In the genomic region with DNA sequence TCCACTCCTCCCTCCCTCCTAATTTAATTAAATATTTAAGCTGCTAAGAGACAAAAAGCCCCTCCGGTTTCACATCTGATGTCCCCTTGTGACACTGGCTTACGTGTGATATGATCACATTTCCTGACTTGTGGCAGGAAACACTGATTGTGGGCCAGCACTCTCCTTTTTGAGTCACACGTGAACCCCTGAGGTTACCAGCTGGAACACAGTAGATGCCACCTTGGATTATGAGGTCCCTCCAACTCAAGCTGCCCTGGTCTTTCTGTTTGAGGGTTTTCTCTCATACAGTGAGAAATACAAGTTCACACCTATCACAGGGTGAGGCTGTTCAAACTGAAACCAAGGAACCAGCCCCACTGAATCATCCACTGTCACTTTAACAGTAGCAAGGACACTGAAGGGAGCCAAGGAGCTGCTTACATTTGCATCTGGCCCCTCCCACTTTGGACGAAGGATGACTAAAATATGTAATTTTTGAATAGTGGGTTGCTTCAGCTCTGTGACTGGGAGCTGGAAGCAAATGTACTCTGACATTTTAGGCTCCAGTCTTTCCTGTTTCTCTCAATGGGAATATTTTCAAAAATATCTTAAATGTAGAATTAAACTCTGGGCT, we compare ENCODE assay signal across 19 mouse cellular contexts.
A peak's percentile ranks its signal among the peaks of the same experiment; 100 is the strongest.
DNase-seq lines count a peak whose midpoint lies in the region; ATAC-seq and TF ChIP-seq lines count a peak whose summit lies in the region.
"Had no signal": no experiment of that assay in that cellular context is flagged by ENCODE, and none has a peak within 500 bp of the region (broad histone marks: within the 10 kb centered on the region; RNA-seq: fewer than 3 reads in every experiment).

No protein-coding gene starts in this region.

- H3K9me3 ChIP-seq in stomach, embryonic 16.5 days (replicated peaks; ENCODE audit: control insufficient read depth, low read length): no peaks in the 10 kb centered on the region
- no peaks in the 10 kb centered on the region for H3K9me3 ChIP-seq in stomach, postnatal 0 days (ENCODE audit: control insufficient read depth, low read length)
- H3K9me3 ChIP-seq: embryonic facial prominence, embryonic 12.5 days; stomach, embryonic 15.5 days had no signal

- H3K4me2 ChIP-seq in stomach, embryonic 16.5 days (ENCODE audit: low read depth, low read length): no peak overlapping the region
- H3K4me2 ChIP-seq in stomach, postnatal 0 days (replicated peaks; ENCODE audit: low read depth): no peak overlapping the region
- H3K4me2 ChIP-seq: embryonic facial prominence, embryonic 12.5 days; heart, embryonic 12.5 days; limb, embryonic 12.5 days; stomach, embryonic 15.5 days had no signal

- H3K4me1 ChIP-seq in stomach, embryonic 16.5 days (ENCODE audit: control insufficient read depth, insufficient read depth, low read length): peaks cover 7% of the 10 kb centered on the region
- no peaks in the 10 kb centered on the region; the same call in 1 of the 2 replicates for H3K4me1 ChIP-seq in stomach, postnatal 0 days (replicated peaks; ENCODE audit: control insufficient read depth, insufficient read depth)
- no peaks in the 10 kb centered on the region for H3K4me1 ChIP-seq in brown adipose tissue, adult 24 weeks (ENCODE audit: control insufficient read depth, insufficient read depth, insufficient read length, low read length)
- H3K4me1 ChIP-seq: embryonic facial prominence, embryonic 12.5 days; stomach, embryonic 15.5 days had no signal

- WGBS in stomach, embryonic 16.5 days: 56% methylated on average over 4 of the region's 4 CpGs
- WGBS in stomach, postnatal 0 days: 56% methylated on average over 4 of the region's 4 CpGs

- no peak overlapping the region for H3K9ac ChIP-seq in stomach, embryonic 16.5 days (ENCODE audit: low read length)
- no peak overlapping the region for H3K9ac ChIP-seq in stomach, postnatal 0 days (ENCODE audit: low read length)
- H3K9ac ChIP-seq: embryonic facial prominence, embryonic 12.5 days; heart, embryonic 12.5 days; limb, embryonic 12.5 days; liver, embryonic 14.5 days; stomach, embryonic 15.5 days had no signal

- H3K36me3 ChIP-seq in stomach, embryonic 16.5 days (ENCODE audit: control insufficient read depth, insufficient read depth, low read length): no peaks in the 10 kb centered on the region
- no peaks in the 10 kb centered on the region for H3K36me3 ChIP-seq in stomach, postnatal 0 days (ENCODE audit: control insufficient read depth, insufficient read depth, low read length)
- H3K36me3 ChIP-seq: embryonic facial prominence, embryonic 12.5 days; limb, embryonic 12.5 days; stomach, embryonic 15.5 days had no signal

- H3K27me3 ChIP-seq in stomach, embryonic 16.5 days (ENCODE audit: control insufficient read depth, insufficient read depth, low read length): no peaks in the 10 kb centered on the region
- no peaks in the 10 kb centered on the region for H3K27me3 ChIP-seq in stomach, postnatal 0 days (ENCODE audit: control insufficient read depth, insufficient read depth, low read length)
- H3K27me3 ChIP-seq: embryonic facial prominence, embryonic 12.5 days; heart, embryonic 12.5 days; limb, embryonic 12.5 days; megakaryocyte, embryonic 14.5 days; stomach, embryonic 15.5 days had no signal

- H3K27ac ChIP-seq in stomach, embryonic 16.5 days (ENCODE audit: low read length): peak overlapping the region; percentile 37; the same call in 1 of the 2 replicates
- H3K27ac ChIP-seq in stomach, postnatal 0 days (replicated peaks): no peak overlapping the region
- H3K27ac ChIP-seq in brown adipose tissue, adult 24 weeks (replicated peaks; ENCODE audit: low read depth, low read length): peak overlapping the region; percentile 10; the same call in 1 of the 2 replicates
- H3K27ac ChIP-seq: embryonic facial prominence, embryonic 12.5 days; limb, embryonic 12.5 days; liver, embryonic 14.5 days; stomach, embryonic 15.5 days had no signal

- peak; percentile 14 to 30 for DNase-seq in adrenal gland, postnatal 36 days
- DNase-seq in adrenal gland, postnatal 4 days (ENCODE audit: low spot score in 2 of 2): no peak
- DNase-seq in stomach, postnatal 0 days (ENCODE audit: low spot score): no peak
- no peak for DNase-seq in cerebellum, postnatal 4 days (ENCODE audit: low spot score in 2 of 2)
- DNase-seq in urinary bladder, postnatal 10 days (ENCODE audit: low spot score): no peak
- DNase-seq in kidney, postnatal 25 days: no peak
- DNase-seq: cerebellum, postnatal 36 days; gastrocnemius, postnatal 36 days; heart, postnatal 36 days; kidney, adult 9 months; thymus, postnatal 25 days had no signal

- TF ChIP-seq CTCF in stomach, postnatal 0 days (IDR thresholded peaks at IDR 0.05; ENCODE audit: low read depth): no peak

- no peak for ATAC-seq in stomach, embryonic 16.5 days (ENCODE audit: insufficient read depth, low FRiP score)
- no peak; the same call in 1 of the 2 replicates for ATAC-seq in stomach, postnatal 0 days (ENCODE audit: low FRiP score, low TSS enrichment)

- no peak overlapping the region for H3K4me3 ChIP-seq in stomach, embryonic 16.5 days (replicated peaks; ENCODE audit: low read length)
- no peak overlapping the region for H3K4me3 ChIP-seq in stomach, postnatal 0 days (ENCODE audit: low read depth, low read length)
- H3K4me3 ChIP-seq in brown adipose tissue, adult 24 weeks (ENCODE audit: insufficient read depth, low read depth, low read length): no peak overlapping the region
- H3K4me3 ChIP-seq: embryonic facial prominence, embryonic 12.5 days; heart, embryonic 12.5 days; limb, embryonic 12.5 days; megakaryocyte, embryonic 14.5 days; stomach, embryonic 15.5 days had no signal

- no peak for TF ChIP-seq EP300 in stomach, postnatal 0 days (optimal IDR thresholded peaks at IDR 0.05)

Comparison
In these comparisons a context has a peak if more than half of its experiments do, and no peak if none do; other contexts are left out.
1. DNase-seq: peak in adrenal gland, postnatal 36 days (2 of 2); none in adrenal gland, postnatal 4 days (0 of 2), stomach, postnatal 0 days (single experiment), cerebellum, postnatal 4 days (0 of 2), urinary bladder, postnatal 10 days (single experiment) and kidney, postnatal 25 days (0 of 2).